Mouse (Mus musculus) kidney, postnatal 0 days (tissue): Measurements from ENCODE around the gene Papola. TPM values are rescaled to one million over a fixed set of nuclear protein-coding genes. Genes with fewer than 3 reads are reported as not detected.

ENCODE experiments used
- ATAC-seq: fragments of 200-750 bp; cut with Nextera tagmentation; replicated peaks from 2 replicates; pipeline ENCODE4 v1.8.0; 2017; ENCODE audit warnings: low read depth, moderate number of reproducible peaks, moderate TSS enrichment, moderate library complexity; ENCODE audit not compliant: low FRiP score
- DNase-seq: peaks from one replicate; pipeline ENCODE4 v3.0.0-alpha.2; 2016; ENCODE audit warnings: low spot score
- H3K27ac ChIP-seq: fragments of 300-500 bp; sonication (generic); 2 replicates; pipeline ENCODE4 v1.5.1; 2014; ENCODE audit warnings: mild to moderate bottlenecking
- H3K27me3 ChIP-seq: fragments of 300-500 bp; sonication (generic); 2 replicates; pipeline ENCODE4 v1.6.1; 2014; ENCODE audit warnings: low read length, mixed read lengths; ENCODE audit not compliant: insufficient read depth
- H3K36me3 ChIP-seq: fragments of 300-500 bp; sonication (generic); 2 replicates; pipeline ENCODE4 v1.6.1; 2014; ENCODE audit warnings: low read length, mixed read lengths; ENCODE audit not compliant: insufficient read depth
- H3K4me1 ChIP-seq: fragments of 300-500 bp; sonication (generic); replicated peaks from 2 replicates; pipeline ENCODE4 v1.6.1; 2014; ENCODE audit warnings: antibody characterized with exemption, low read length, mixed read lengths; ENCODE audit not compliant: insufficient read depth
- H3K4me2 ChIP-seq: fragments of 300-500 bp; sonication (generic); 2 replicates; pipeline ENCODE4 v1.6.1; 2014; ENCODE audit warnings: mild to moderate bottlenecking, low read length, moderate library complexity, mixed read lengths
- H3K4me3 ChIP-seq: fragments of 300-500 bp; sonication (generic); replicated peaks from 2 replicates; pipeline ENCODE4 v1.5.1; 2014; ENCODE audit warnings: low read depth, low read length
- H3K9ac ChIP-seq: fragments of 300-500 bp; sonication (generic); 2 replicates; pipeline ENCODE4 v1.6.1; 2014; ENCODE audit warnings: low read depth, low read length
- H3K9me3 ChIP-seq: fragments of 300-500 bp; sonication (generic); replicated peaks from 2 replicates; pipeline ENCODE4 v1.6.1; 2016; ENCODE audit warnings: low read length, inconsistent platforms, mixed read lengths
- CTCF ChIP-seq: IDR thresholded peaks from 2 replicates; pipeline ENCODE4 v1.5.1; 2016; ENCODE audit warnings: antibody characterized with exemption, low read depth, mild to moderate bottlenecking, moderate library complexity
- WGBS: fragments of 180-500 bp; shearing (Covaris S2); extraction: QIAGEN DNeasy Blood & Tissue Kit; methylation state at CpG from one replicate; pipeline ENCODE4 v1.1.7; 2014; 5-methylcytosine and 5-hydroxymethylcytosine counted together
- polyA plus RNA-seq: library from polyadenylated mRNA; unstranded; fragments of >200 nt; fragmentation: Nextera tagmentation; extraction: Ambion mirVana; gene quantifications from 2 replicates; pipeline ENCODE4 v1.2.1, GENCODE M21; 2015

Gene Papola
- polyA plus RNA-seq, 1 experiment from 2014 or later = 189 TPM

- Histone ChIP-seq H3K9me3 (no peaks in the 10 kb centered on the region), H3K36me3 (no peaks in the 10 kb centered on the region), H3K4me1 (no peaks in the 10 kb centered on the region), H3K27me3 (no peaks in the 10 kb centered on the region), H3K27ac (no peak overlapping the region), H3K4me3 (no peak overlapping the region), H3K9ac (no peak overlapping the region), H3K4me2 (no peak overlapping the region)
- ATAC-seq = no peak
- no peak for TF ChIP-seq CTCF
- 66% methylated on average over 8 of the region's 8 CpGs for WGBS
- DNase-seq = no peak
These were observed 64.6 kb downstream of the Papola start for GRCm38 (mm10) chr12:105849102-105849501.

- 71% methylated on average over 9 of the region's 9 CpGs for WGBS
- Histone ChIP-seq H3K4me3 (no peak overlapping the region), H3K27me3 (no peaks in the 10 kb centered on the region), H3K36me3 (no peaks in the 10 kb centered on the region), H3K9me3 (no peaks in the 10 kb centered on the region), H3K4me2 (no peak overlapping the region), H3K9ac (no peak overlapping the region), H3K27ac (no peak overlapping the region), H3K4me1 (no peaks in the 10 kb centered on the region)
- no peak for TF ChIP-seq CTCF
- DNase-seq (no peak), ATAC-seq (no peak)
These were observed 66.2 kb downstream of the Papola start for GRCm38 (mm10) chr12:105850675-105851074.

DNA sequence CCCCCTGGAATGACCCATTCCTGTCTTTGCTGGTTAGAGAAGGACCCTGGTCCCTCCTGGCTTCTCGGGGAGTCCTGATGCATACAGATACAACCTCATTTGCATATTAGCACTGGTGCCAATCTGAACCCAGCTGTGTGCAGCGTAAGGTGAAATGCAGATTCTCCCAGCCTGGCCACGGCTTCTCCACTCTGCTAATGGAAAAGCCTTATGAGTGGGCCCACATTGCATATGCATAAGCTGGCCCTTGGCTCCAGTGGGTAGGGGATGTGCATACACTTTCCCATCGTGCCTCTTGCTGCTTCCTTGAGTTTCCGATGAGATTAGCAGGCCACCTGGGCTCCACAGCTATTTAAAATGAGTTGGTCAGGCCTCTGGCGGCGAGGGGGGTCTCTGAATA, 68.3 kb downstream of the Papola start:
- H3K27me3 ChIP-seq = no peaks in the 10 kb centered on the region
- no peak overlapping the region for H3K4me3 ChIP-seq
- DNase-seq (no peak), ATAC-seq (no peak)
- H3K4me2 ChIP-seq = no peak overlapping the region
- no peaks in the 10 kb centered on the region for H3K4me1 ChIP-seq
- TF ChIP-seq CTCF = no peak
- no peak overlapping the region for H3K27ac ChIP-seq
- H3K36me3 ChIP-seq = no peaks in the 10 kb centered on the region
- no peaks in the 10 kb centered on the region for H3K9me3 ChIP-seq
- WGBS = 57% methylated on average over 7 of the region's 7 CpGs
- no peak overlapping the region for H3K9ac ChIP-seq

GRCm38 (mm10) chr12:105854639-105855038, 70.1 kb downstream of the Papola start:
- Histone ChIP-seq H3K27ac (no peak overlapping the region), H3K4me2 (no peak overlapping the region), H3K27me3 (no peaks in the 10 kb centered on the region), H3K9me3 (no peaks in the 10 kb centered on the region), H3K9ac (no peak overlapping the region), H3K4me3 (no peak overlapping the region), H3K36me3 (no peaks in the 10 kb centered on the region), H3K4me1 (no peaks in the 10 kb centered on the region)
- ATAC-seq = 0 out of 2 replicates have a peak, but pooled peaks have one; percentile 30
- TF ChIP-seq CTCF = peak; percentile 69
- peak; percentile 48 for DNase-seq
- WGBS = 32% methylated on average over 6 of the region's 6 CpGs

DNA sequence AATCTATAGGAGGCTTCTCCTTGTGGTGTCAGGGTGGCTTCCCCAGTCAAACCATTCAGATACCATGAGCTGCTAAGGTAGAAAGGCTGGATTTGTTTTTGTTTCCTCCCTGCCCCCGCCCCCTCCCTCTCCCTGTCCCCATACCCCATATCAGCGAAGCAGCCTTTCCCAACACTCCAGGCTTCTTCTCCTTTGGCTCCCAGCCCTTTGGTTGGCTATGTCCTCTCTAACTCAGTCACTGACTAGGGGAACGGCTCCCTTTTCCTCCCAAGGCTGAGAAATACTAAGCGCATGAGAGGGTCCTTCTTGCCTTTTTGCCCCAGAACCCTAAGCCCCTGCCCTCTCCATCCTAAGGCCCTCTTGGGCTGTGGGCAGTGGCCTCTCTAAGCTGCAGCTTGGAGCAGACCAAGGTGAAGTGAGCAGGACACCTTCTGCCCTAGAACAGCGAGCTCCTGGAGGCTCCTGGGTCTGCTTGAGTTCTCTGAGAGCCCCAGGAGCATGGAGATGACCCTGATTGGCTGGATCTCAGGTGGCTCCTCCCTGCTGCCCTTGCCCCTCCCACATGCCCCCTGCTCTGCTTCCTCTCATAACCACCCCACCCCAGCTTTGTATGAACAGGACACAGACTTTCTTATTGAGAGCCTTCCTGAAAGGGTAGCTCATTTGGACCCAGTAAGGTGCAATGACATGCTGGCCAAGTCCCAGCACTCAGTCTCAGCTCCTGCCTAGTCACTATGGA, 73.6 kb downstream of the Papola start:
- no peak for DNase-seq
- no peak for TF ChIP-seq CTCF
- Histone ChIP-seq H3K9ac (no peak overlapping the region), H3K36me3 (no peaks in the 10 kb centered on the region), H3K4me2 (no peak overlapping the region), H3K4me3 (no peak overlapping the region), H3K27me3 (no peaks in the 10 kb centered on the region), H3K27ac (no peak overlapping the region), H3K9me3 (no peaks in the 10 kb centered on the region), H3K4me1 (no peaks in the 10 kb centered on the region)
- WGBS = 71% methylated on average over 5 of the region's 5 CpGs
- 0 out of 2 replicates have a peak, but pooled peaks have one; percentile 6 for ATAC-seq

DNA sequence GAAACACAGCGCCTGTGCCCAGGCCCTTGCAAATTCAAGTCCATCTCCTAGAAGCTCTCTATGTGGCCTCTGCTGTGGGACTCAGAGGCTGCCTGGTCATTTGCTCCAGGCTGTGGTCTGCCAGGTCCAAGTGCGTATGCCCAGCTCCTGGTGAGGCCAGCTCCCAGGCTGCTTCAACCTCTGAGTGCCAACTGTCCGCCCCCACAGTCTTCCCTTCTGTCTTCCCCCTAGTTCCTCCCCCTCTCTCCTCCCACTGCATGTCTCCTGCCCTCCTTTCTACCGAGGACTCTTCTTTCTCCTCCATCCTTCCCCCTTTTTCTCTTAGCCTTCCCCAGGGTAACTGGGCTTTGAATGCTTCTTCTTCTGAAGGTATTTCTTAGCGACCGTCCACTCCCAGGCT, 77.6 kb downstream of the Papola start:
- no peaks in the 10 kb centered on the region for H3K27me3 ChIP-seq
- H3K4me1 ChIP-seq = no peaks in the 10 kb centered on the region
- no peak overlapping the region for H3K4me3 ChIP-seq
- no peak for DNase-seq
- 60% methylated on average over 6 of the region's 6 CpGs for WGBS
- H3K9me3 ChIP-seq = no peaks in the 10 kb centered on the region
- no peak for TF ChIP-seq CTCF
- no peak for ATAC-seq
- H3K9ac ChIP-seq = no peak overlapping the region
- no peak overlapping the region for H3K4me2 ChIP-seq
- H3K36me3 ChIP-seq = no peaks in the 10 kb centered on the region
- no peak overlapping the region for H3K27ac ChIP-seq

GRCm38 (mm10) chr12:105862607-105863006, 78.1 kb downstream of the Papola start:
- no peaks in the 10 kb centered on the region for H3K4me1 ChIP-seq
- no peak overlapping the region for H3K27ac ChIP-seq
- no peak for TF ChIP-seq CTCF
- no peak overlapping the region for H3K9ac ChIP-seq
- H3K4me3 ChIP-seq = no peak overlapping the region
- whole genome bisulfite sequencing = 69% methylated on average over 22 of the region's 22 CpGs
- H3K9me3 ChIP-seq = no peaks in the 10 kb centered on the region
- H3K27me3 ChIP-seq = no peaks in the 10 kb centered on the region
- H3K36me3 ChIP-seq = no peaks in the 10 kb centered on the region
- ATAC-seq (0 out of 2 replicates have a peak, but pooled peaks have one; percentile 20), DNase-seq (no peak)
- H3K4me2 ChIP-seq = no peak overlapping the region
